Mouse (Mus musculus) granulocyte monocyte progenitor cell, adult 5-6 weeks (primary cell): Measurements from ENCODE around the gene Stap2. TPM values are rescaled to one million over a fixed set of nuclear protein-coding genes. Genes with fewer than 3 reads are reported as not detected.

Experiments
- total RNA-seq, 2 experiments: library from RNA; stranded (forward) in 1 of 2; stranded (reverse) in 1 of 2; fragments of 200-712, 200-1000 nt in 1 of 2; fragments of >200 nt in 1 of 2; fragmentation: Nextera tagmentation in 1 of 2; gene quantifications; 2 replicates each; pipeline ENCODE4 v1.2.3; 2014 to 2017

Stap2 gene
- total RNA-seq, 2 experiments from 2014 or later: 0.36 TPM; not detected in 1

Other genes with a start within 250 kb of the Stap2 start
- gene Zfp119a, start 126.7 kb downstream of the Stap2 start, total RNA-seq (2014; fragmentation: Nextera tagmentation): 11.4 and 11.6 TPM in 2 replicates
- gene Zfp119a, start 126.7 kb downstream of the Stap2 start, total RNA-seq (2017): 3.5 and 5.8 TPM in 2 replicates
- gene Zfp959, start 113.5 kb downstream of the Stap2 start, total RNA-seq (2014; fragmentation: Nextera tagmentation): 11.0 and 15.7 TPM in 2 replicates
- 13.2 and 15.8 TPM in 2 replicates for gene Zfp959, start 113.5 kb downstream of the Stap2 start, total RNA-seq (2017)
- gene Zfp119b, start 56.1 kb downstream of the Stap2 start, total RNA-seq (2014; fragmentation: Nextera tagmentation): 2.1 and 5.4 TPM in 2 replicates
- 4.8 and 6.8 TPM in 2 replicates for gene Zfp119b, start 56.1 kb downstream of the Stap2 start, total RNA-seq (2017)
- 16.8 and 36.8 TPM in 2 replicates for gene Ebi3, start 52.9 kb downstream of the Stap2 start, total RNA-seq (2014; fragmentation: Nextera tagmentation)
- 10.9 and 12.6 TPM in 2 replicates for gene Ebi3, start 52.9 kb downstream of the Stap2 start, total RNA-seq (2017)
- gene Yju2, start 46.5 kb downstream of the Stap2 start, total RNA-seq (2014; fragmentation: Nextera tagmentation): 15.1 and 15.4 TPM in 2 replicates
- gene Yju2, start 46.5 kb downstream of the Stap2 start, total RNA-seq (2017): 17.2 and 30.9 TPM in 2 replicates
- 1.6 TPM in 1 of 2 replicates, not detected in the other for gene Shd, start 35.1 kb downstream of the Stap2 start, total RNA-seq (2014; fragmentation: Nextera tagmentation)
- gene Shd, start 35.1 kb downstream of the Stap2 start, total RNA-seq (2017): not detected in 2 replicates
- not detected in 2 replicates for gene Fsd1, start 19.1 kb downstream of the Stap2 start, total RNA-seq (2014; fragmentation: Nextera tagmentation)
- not detected in 2 replicates for gene Fsd1, start 19.1 kb downstream of the Stap2 start, total RNA-seq (2017)
- gene Mpnd, start 127 bp upstream of the Stap2 start, total RNA-seq (2014; fragmentation: Nextera tagmentation): 22.0 and 30.8 TPM in 2 replicates
- 45.8 and 62.2 TPM in 2 replicates for gene Mpnd, start 127 bp upstream of the Stap2 start, total RNA-seq (2017)
- gene Sh3gl1, start 31.1 kb upstream of the Stap2 start, total RNA-seq (2014; fragmentation: Nextera tagmentation): 23.8 and 29.4 TPM in 2 replicates
- gene Sh3gl1, start 31.1 kb upstream of the Stap2 start, total RNA-seq (2017): 23.0 and 25.3 TPM in 2 replicates
- 36.0 and 39.4 TPM in 2 replicates for gene Chaf1a, start 34.9 kb upstream of the Stap2 start, total RNA-seq (2014; fragmentation: Nextera tagmentation)
- 32.1 and 36.0 TPM in 2 replicates for gene Chaf1a, start 34.9 kb upstream of the Stap2 start, total RNA-seq (2017)
- 15.2 and 21.3 TPM in 2 replicates for gene Ubxn6, start 69.4 kb upstream of the Stap2 start, total RNA-seq (2014; fragmentation: Nextera tagmentation)
- gene Ubxn6, start 69.4 kb upstream of the Stap2 start, total RNA-seq (2017): 26.1 and 26.7 TPM in 2 replicates
- gene Hdgfl2, start 74.0 kb upstream of the Stap2 start, total RNA-seq (2014; fragmentation: Nextera tagmentation): 70.7 and 83.3 TPM in 2 replicates
- gene Hdgfl2, start 74.0 kb upstream of the Stap2 start, total RNA-seq (2017): 65.1 and 77.6 TPM in 2 replicates
- gene Plin4, start 104.2 kb upstream of the Stap2 start, total RNA-seq (2014; fragmentation: Nextera tagmentation): not detected in 2 replicates
- gene Plin4, start 104.2 kb upstream of the Stap2 start, total RNA-seq (2017): not detected in 2 replicates
- not detected in 2 replicates for gene Plin5, start 112.0 kb upstream of the Stap2 start, total RNA-seq (2014; fragmentation: Nextera tagmentation)
- gene Plin5, start 112.0 kb upstream of the Stap2 start, total RNA-seq (2017): 0.09 TPM in 1 of 2 replicates, not detected in the other
- gene Lrg1, start 116.4 kb upstream of the Stap2 start, total RNA-seq (2014; fragmentation: Nextera tagmentation): 0.45 and 0.96 TPM in 2 replicates
- gene Lrg1, start 116.4 kb upstream of the Stap2 start, total RNA-seq (2017): 0.69 and 2.6 TPM in 2 replicates
- gene Sema6b, start 134.8 kb upstream of the Stap2 start, total RNA-seq (2014; fragmentation: Nextera tagmentation): 4.3 and 5.1 TPM in 2 replicates
- gene Sema6b, start 134.8 kb upstream of the Stap2 start, total RNA-seq (2017): 6.0 and 7.7 TPM in 2 replicates
- 1.0 and 1.1 TPM in 2 replicates for gene Tnfaip8l1, start 156.9 kb upstream of the Stap2 start, total RNA-seq (2014; fragmentation: Nextera tagmentation)
- 2.0 and 2.7 TPM in 2 replicates for gene Tnfaip8l1, start 156.9 kb upstream of the Stap2 start, total RNA-seq (2017)
- 62.2 and 62.6 TPM in 2 replicates for gene Mydgf, start 178.3 kb upstream of the Stap2 start, total RNA-seq (2014; fragmentation: Nextera tagmentation)
- gene Mydgf, start 178.3 kb upstream of the Stap2 start, total RNA-seq (2017): 51.1 and 54.4 TPM in 2 replicates
- 39.7 and 46.0 TPM in 2 replicates for gene Dpp9, start 213.3 kb upstream of the Stap2 start, total RNA-seq (2014; fragmentation: Nextera tagmentation)
- gene Dpp9, start 213.3 kb upstream of the Stap2 start, total RNA-seq (2017): 14.0 and 19.6 TPM in 2 replicates